Comparison of ENCODE assay signal across 8 mouse cellular contexts in the genomic region with DNA sequence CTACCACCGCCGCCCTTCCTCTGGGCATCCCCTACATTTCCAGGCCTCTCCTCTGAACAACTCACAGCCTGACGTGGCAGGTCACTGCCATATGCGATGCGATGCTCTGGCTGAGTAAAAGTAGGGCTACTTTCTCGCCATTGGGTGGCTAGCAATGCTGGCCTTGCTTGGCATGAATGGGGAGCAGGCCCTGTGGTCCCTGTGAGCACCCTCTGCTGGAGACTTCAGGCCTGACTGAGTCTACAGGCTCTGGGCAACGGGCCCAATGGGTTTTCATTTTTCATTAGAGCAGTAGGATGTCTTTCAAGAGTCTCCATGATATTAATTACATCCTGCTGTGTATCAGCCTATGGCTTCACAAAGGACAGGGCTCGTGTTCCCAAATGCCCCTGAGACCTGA. TPM values are rescaled to one million over a fixed set of nuclear protein-coding genes. Genes with fewer than 3 reads are reported as not detected.
DNase-seq lines count a peak whose midpoint lies in the region; TF ChIP-seq lines count a peak whose summit lies in the region.

No protein-coding gene starts in this region.

- no peaks in the 10 kb centered on the region for H3K4me1 ChIP-seq in heart, adult 2 months (ENCODE audit: control insufficient read depth, insufficient read depth, low read length)

- no peak overlapping the region for H3K4me3 ChIP-seq in heart, adult 2 months

- H3K36me3 ChIP-seq in heart, adult 2 months (ENCODE audit: control insufficient read depth, insufficient read depth, low read length) = no peaks in the 10 kb centered on the region

- intact Hi-C loops in heart, adult 2 months (cut with DNase I) = no loop called here
- intact Hi-C loops in heart, postnatal 25 days (cut with DNase I) = no loop called here

- no peak for TF ChIP-seq EP300 in heart, adult 2 months (IDR thresholded peaks at IDR 0.05; ENCODE audit: insufficient read depth, low read depth, low read length)

- no peak overlapping the region for H3K9ac ChIP-seq in heart, adult 2 months (ENCODE audit: low read depth, low read length)

- no peaks in the 10 kb centered on the region for H3K27me3 ChIP-seq in heart, adult 2 months (ENCODE audit: control insufficient read depth, insufficient read depth, low read length)

- TF ChIP-seq CTCF in heart, adult 2 months (IDR thresholded peaks at IDR 0.05) = peak; percentile 67

- H3K27ac ChIP-seq in heart, adult 2 months = no peak overlapping the region

- H3K79me2 ChIP-seq in heart, adult 2 months (replicated peaks; ENCODE audit: control insufficient read depth, insufficient read depth, low read length) = no peaks in the 10 kb centered on the region

- TF ChIP-seq POLR2A in heart, adult 2 months (IDR thresholded peaks at IDR 0.05; ENCODE audit: insufficient read depth, low read depth, low read length) = no peak

- DNase-seq in heart, adult 2 months = peak; percentile 28 to 41
- no peak for DNase-seq in heart, postnatal 25 days (ENCODE audit: low spot score)
- peak; percentile 38 for DNase-seq in thymus, postnatal 4 days
- no peak for DNase-seq in thymus, postnatal 25 days
- DNase-seq in embryo, embryonic 10 days (ENCODE audit: low spot score) = peak; percentile 64
- peak; percentile 72 for DNase-seq in kidney, adult 9 months
- peak; percentile 81 for DNase-seq in lung, postnatal 10 days
- DNase-seq in testis, postnatal 10 days (ENCODE audit: low spot score) = peak; percentile 76

- 42% methylated on average over 8 of the region's 8 CpGs for WGBS in heart, adult 2 months

RNA-seq across cellular contexts. Expression of gene Zfp710, which starts 30.1 kb away (rescaled TPM):
- total RNA-seq in heart, adult 2 months (2021) = 10 to 100 TPM; 26.9 to 32.2 TPM
- 33.4 and 35.5 TPM in 2 replicates for polyA plus RNA-seq in heart, adult 2 months (2012; rRNA removed)
- 10 to 100 TPM; 27.7 to 29.9 TPM for total RNA-seq in heart, postnatal 25 days (2021)

RNA-seq across cellular contexts. Expression of gene Arpin, which starts 59.3 kb away (rescaled TPM):
- 10 to 100 TPM in 1 of 2 experiments, 1 to 10 TPM in 1; 9.9 to 10.6 TPM for total RNA-seq in heart, adult 2 months (2021)
- 8.9 and 13.9 TPM in 2 replicates for polyA plus RNA-seq in heart, adult 2 months (2012; rRNA removed)
- 10 to 100 TPM; 11.4 to 11.7 TPM for total RNA-seq in heart, postnatal 25 days (2021)

Comparison
In these comparisons a context has a peak if more than half of its experiments do, and no peak if none do; other contexts are left out.
1. DNase-seq: peak in heart, adult 2 months (2 of 2), thymus, postnatal 4 days (single experiment), embryo, embryonic 10 days (single experiment), kidney, adult 9 months (single experiment), lung, postnatal 10 days (single experiment) and testis, postnatal 10 days (single experiment); none in heart, postnatal 25 days (single experiment) and thymus, postnatal 25 days (single experiment).